Comparison of ENCODE assay signal across 32 mouse cellular contexts in genomic region chr11:6588295-6588694, GRCm38 (mm10). TPM values are rescaled to one million over a fixed set of nuclear protein-coding genes. Genes with fewer than 3 reads are reported as not detected.
DNase-seq lines count a peak whose midpoint lies in the region; ATAC-seq and TF ChIP-seq lines count a peak whose summit lies in the region.
"Had no signal": no experiment of that assay in that cellular context is flagged by ENCODE, and none has a peak within 500 bp of the region (broad histone marks: within the 10 kb centered on the region; RNA-seq: fewer than 3 reads in every experiment).

No protein-coding gene starts in this region.

- H3K27me3 ChIP-seq in cerebellum, adult 2 months (ENCODE audit: control insufficient read depth, insufficient read depth, low read length): no peaks in the 10 kb centered on the region
- H3K27me3 ChIP-seq in liver, embryonic 13.5 days: no peaks in the 10 kb centered on the region
- H3K27me3 ChIP-seq in liver, embryonic 11.5 days (replicated peaks; ENCODE audit: control insufficient read depth, insufficient read depth, low read length): no peaks in the 10 kb centered on the region
- no peaks in the 10 kb centered on the region for H3K27me3 ChIP-seq in CH12.LX (replicated peaks)
- H3K27me3 ChIP-seq: embryonic facial prominence, embryonic 15.5 days; forebrain, embryonic 15.5 days; heart, embryonic 12.5 days; lung, embryonic 15.5 days; midbrain, embryonic 15.5 days; neural tube, embryonic 12.5 days had no signal

- H3K36me3 ChIP-seq in liver, embryonic 13.5 days: peaks cover 82% of the 10 kb centered on the region
- H3K36me3 ChIP-seq in liver, embryonic 11.5 days (ENCODE audit: control insufficient read depth, insufficient read depth, low read length): peaks cover 19% of the 10 kb centered on the region
- H3K36me3 ChIP-seq in CH12.LX (replicated peaks in 1 of 2; ENCODE audit: control insufficient read depth in 1 of 2, insufficient read depth in 1 of 2, low read length in 1 of 2): peaks cover 56 to 83% of the 10 kb centered on the region in 2 experiments

- no peak for ATAC-seq in liver, embryonic 13.5 days (ENCODE audit: low read depth)
- ATAC-seq in liver, embryonic 11.5 days (replicated peaks; ENCODE audit: low FRiP score): no peak
- peak; percentile 58 for ATAC-seq in neutrophil, adult 5-6 weeks (ENCODE audit: extremely low read depth, insufficient number of reproducible peaks, low FRiP score, poor library complexity, severe bottlenecking)
- ATAC-seq: forebrain, embryonic 15.5 days; intestine, embryonic 16.5 days; midbrain, embryonic 15.5 days had no signal

- no peak overlapping the region for H3K4me3 ChIP-seq in cerebellum, adult 2 months (replicated peaks; ENCODE audit: insufficient read depth, low read depth, low read length)
- H3K4me3 ChIP-seq in liver, embryonic 13.5 days (replicated peaks): no peak overlapping the region
- no peak overlapping the region for H3K4me3 ChIP-seq in liver, embryonic 11.5 days (ENCODE audit: low read depth, low read length)
- H3K4me3 ChIP-seq in CH12.LX (replicated peaks in 1 of 3; ENCODE audit: low read depth in 2 of 3, low read length in 2 of 3, poor library complexity in 1 of 3): no peak overlapping the region
- H3K4me3 ChIP-seq: embryonic facial prominence, embryonic 15.5 days; forebrain, embryonic 15.5 days; heart, embryonic 12.5 days; lung, embryonic 15.5 days; midbrain, embryonic 15.5 days; neural tube, embryonic 12.5 days had no signal

- no peak for TF ChIP-seq POLR2A in cerebellum, adult 2 months (IDR thresholded peaks at IDR 0.05; ENCODE audit: borderline replicate concordance, insufficient read depth, low read length)
- no peak for TF ChIP-seq POLR2A in CH12.LX (IDR thresholded peaks at IDR 0.05; ENCODE audit: low read depth, low read length)

- no peak overlapping the region for H3K9ac ChIP-seq in liver, embryonic 13.5 days
- no peak overlapping the region for H3K9ac ChIP-seq in liver, embryonic 11.5 days (ENCODE audit: low read depth, low read length)
- H3K9ac ChIP-seq in CH12.LX (ENCODE audit: insufficient read depth, low read depth): no peak overlapping the region
- H3K9ac ChIP-seq: embryonic facial prominence, embryonic 15.5 days; forebrain, embryonic 15.5 days; heart, embryonic 12.5 days; lung, embryonic 15.5 days; midbrain, embryonic 15.5 days; neural tube, embryonic 12.5 days had no signal

- intact Hi-C loops in left cerebral cortex, postnatal 36 days (cut with DNase I): no loop called here

- H3K4me1 ChIP-seq in cerebellum, adult 2 months (ENCODE audit: control insufficient read depth, insufficient read depth, low read length): peaks cover 26% of the 10 kb centered on the region
- H3K4me1 ChIP-seq in liver, embryonic 13.5 days (replicated peaks): peaks cover 90% of the 10 kb centered on the region
- H3K4me1 ChIP-seq in liver, embryonic 11.5 days (replicated peaks; ENCODE audit: control insufficient read depth, insufficient read depth, low read length): peaks cover 54% of the 10 kb centered on the region
- H3K4me1 ChIP-seq in CH12.LX (ENCODE audit: control insufficient read depth in 1 of 2, insufficient read depth in 2 of 2): peaks cover 20 to 74% of the 10 kb centered on the region in 2 experiments
- H3K4me1 ChIP-seq: embryonic facial prominence, embryonic 15.5 days; forebrain, embryonic 15.5 days; lung, embryonic 15.5 days; midbrain, embryonic 15.5 days; neural tube, embryonic 12.5 days had no signal

- TF ChIP-seq RAD21 in CH12.LX (IDR thresholded peaks at IDR 0.05; ENCODE audit: low read depth, low read length): no peak

- in situ Hi-C loops in CH12.LX (cut with MboI; ENCODE audit: low pct_ligation_motif_present, low pct_unique_long_range_greater_than_20kb, low sequenced_read_pairs): no loop called here

- H3K27ac ChIP-seq in cerebellum, adult 2 months (ENCODE audit: insufficient read depth, low read length): 0 out of 2 replicates have a peak overlapping the region, but pooled peaks have one; percentile 31
- peak overlapping the region; percentile 95 for H3K27ac ChIP-seq in liver, embryonic 13.5 days
- no peak overlapping the region; the same call in none of the 2 replicates for H3K27ac ChIP-seq in liver, embryonic 11.5 days (ENCODE audit: low read depth, low read length)
- no peak overlapping the region for H3K27ac ChIP-seq in CH12.LX (ENCODE audit: insufficient read depth, low read depth)
- H3K27ac ChIP-seq: embryonic facial prominence, embryonic 15.5 days; forebrain, embryonic 15.5 days; lung, embryonic 15.5 days; midbrain, embryonic 15.5 days; neural tube, embryonic 12.5 days had no signal

- H3K79me2 ChIP-seq in CH12.LX (replicated peaks; ENCODE audit: control insufficient read depth, extremely low read depth, insufficient read depth, poor library complexity, severe bottlenecking): no peaks in the 10 kb centered on the region

- no peaks in the 10 kb centered on the region for H3K9me3 ChIP-seq in liver, embryonic 13.5 days (replicated peaks)
- H3K9me3 ChIP-seq in liver, embryonic 11.5 days (ENCODE audit: control insufficient read depth, low read length): no peaks in the 10 kb centered on the region
- no peaks in the 10 kb centered on the region for H3K9me3 ChIP-seq in CH12.LX (replicated peaks; ENCODE audit: low read length)
- H3K9me3 ChIP-seq: embryonic facial prominence, embryonic 15.5 days; forebrain, embryonic 15.5 days; heart, embryonic 12.5 days; lung, embryonic 15.5 days; midbrain, embryonic 15.5 days; neural tube, embryonic 12.5 days had no signal

- peak; percentile 24 to 39 for DNase-seq in cerebellum, adult 2 months
- no peak for DNase-seq in cerebellum, adult 9-10 months
- DNase-seq in liver, embryonic 13.5 days: no peak
- DNase-seq in liver, embryonic 11.5 days (ENCODE audit: low spot score): no peak
- DNase-seq in CH12.LX (ENCODE audit: extremely low read depth): peak; percentile 39
- DNase-seq in left cerebral cortex, postnatal 36 days (ENCODE audit: low spot score in 2 of 2): no peak
- DNase-seq: adrenal gland, adult 8-10 months; gastrocnemius, postnatal 14 days; heart, adult 18-20 months; heart, postnatal 10 days; kidney, adult 9 months; kidney, postnatal 25 days; lung, postnatal 4 days; retina, postnatal 1 day; right cerebral cortex, postnatal 25 days; thymus, adult 2 months; thymus, postnatal 4 days had no signal

- no peak overlapping the region for H3K4me2 ChIP-seq in liver, embryonic 13.5 days
- H3K4me2 ChIP-seq in liver, embryonic 11.5 days: no peak overlapping the region
- no peak overlapping the region for H3K4me2 ChIP-seq in CH12.LX (ENCODE audit: insufficient read depth, low read depth, poor library complexity, severe bottlenecking)
- H3K4me2 ChIP-seq: embryonic facial prominence, embryonic 15.5 days; forebrain, embryonic 15.5 days; heart, embryonic 12.5 days; lung, embryonic 15.5 days; midbrain, embryonic 15.5 days; neural tube, embryonic 12.5 days had no signal

- WGBS in cerebellum, adult 2 months: 41% methylated on average over 7 of the region's 7 CpGs
- 93% methylated on average over 7 of the region's 7 CpGs for WGBS in liver, embryonic 13.5 days (ENCODE audit: insufficient replicate concordance)
- WGBS in liver, embryonic 11.5 days: 87% methylated on average over 7 of the region's 7 CpGs

- dilution Hi-C loops in CH12.LX (cut with MboI; ENCODE audit: extremely low pct_ligation_motif_present, extremely low pct_unique_long_range_greater_than_20kb, low sequenced_read_pairs): no loop called here

- TF ChIP-seq CTCF in cerebellum, adult 2 months (IDR thresholded peaks at IDR 0.05; ENCODE audit: borderline replicate concordance, insufficient read depth, low read depth, low read length): no peak
- no peak for TF ChIP-seq CTCF in CH12.LX (conservative IDR thresholded peaks at IDR 0.05 in 1 of 2, IDR thresholded peaks at IDR 0.05 in 1 of 2; ENCODE audit: low read depth in 2 of 2, low read length in 2 of 2)

- TF ChIP-seq EP300 in CH12.LX (IDR thresholded peaks at IDR 0.05; ENCODE audit: low read length): no peak

TF ChIP-seq in CH12.LX, 34 proteins besides CTCF, POLR2A, EP300 and RAD21 (continues in another document):
- no peak for TF ChIP-seq POLR2AphosphoS2 (IDR thresholded peaks at IDR 0.05; ENCODE audit: low read depth, low read length)

RNA-seq across cellular contexts. Expression of gene Nacad, which starts 17.6 kb away (rescaled TPM):
- polyA plus RNA-seq in cerebellum, adult 2 months (2012; rRNA removed): 70.0 and 94.4 TPM in 2 replicates
- 5.0 and 5.7 TPM in 2 replicates for polyA plus RNA-seq in liver, embryonic 13.5 days (2015; fragmentation: Nextera tagmentation; extraction: Ambion mirVana)
- 2.9 and 3.6 TPM in 2 replicates for polyA plus RNA-seq in liver, embryonic 11.5 days (2014; fragmentation: Nextera tagmentation; extraction: Ambion mirVana)
- 0.13 TPM in 2 replicates for total RNA-seq in CH12.LX (2012; rRNA removed)
- not detected in 2 replicates for total RNA-seq in CH12.LX (2014; rRNA removed)
- 0.34 TPM in 1 of 2 replicates, not detected in the other for polyA plus RNA-seq in CH12.LX (2012; ENCODE audit: insufficient read length, low read depth)
- total RNA-seq in neutrophil, adult 5-6 weeks (2017): 0.12 TPM in 2 replicates
- total RNA-seq in left cerebral cortex, postnatal 36 days (2021): 10 to 100 TPM; 41.3 to 51.0 TPM
- total RNA-seq: megakaryocyte-erythroid progenitor cell, adult 5-6 weeks had no signal

RNA-seq across cellular contexts. Expression of gene Tbrg4, which starts 37.6 kb away (rescaled TPM):
- 83.8 and 87.0 TPM in 2 replicates for polyA plus RNA-seq in cerebellum, adult 2 months (2012; rRNA removed)
- 46.1 and 46.2 TPM in 2 replicates for polyA plus RNA-seq in liver, embryonic 13.5 days (2015; fragmentation: Nextera tagmentation; extraction: Ambion mirVana)
- polyA plus RNA-seq in liver, embryonic 11.5 days (2014; fragmentation: Nextera tagmentation; extraction: Ambion mirVana): 94.3 and 103 TPM in 2 replicates
- total RNA-seq in CH12.LX (2012; rRNA removed): 93.1 and 118 TPM in 2 replicates
- 59.3 and 69.0 TPM in 2 replicates for total RNA-seq in CH12.LX (2014; rRNA removed)
- 170 and 191 TPM in 2 replicates for polyA plus RNA-seq in CH12.LX (2012; ENCODE audit: insufficient read length, low read depth)
- total RNA-seq in neutrophil, adult 5-6 weeks (2017): 22.5 and 27.6 TPM in 2 replicates
- 10 to 100 TPM; 48.3 to 58.7 TPM for total RNA-seq in left cerebral cortex, postnatal 36 days (2021)

RNA-seq across cellular contexts. Expression of gene Ccm2, which starts 41.6 kb away (rescaled TPM):
- polyA plus RNA-seq in cerebellum, adult 2 months (2012; rRNA removed): 86.8 and 92.5 TPM in 2 replicates
- 45.8 and 46.1 TPM in 2 replicates for polyA plus RNA-seq in liver, embryonic 13.5 days (2015; fragmentation: Nextera tagmentation; extraction: Ambion mirVana)
- polyA plus RNA-seq in liver, embryonic 11.5 days (2014; fragmentation: Nextera tagmentation; extraction: Ambion mirVana): 74.5 and 82.1 TPM in 2 replicates
- total RNA-seq in CH12.LX (2012; rRNA removed) (30.4 and 31.6 TPM in 2 replicates), CH12.LX (2014; rRNA removed) (32.7 and 32.9 TPM in 2 replicates)
- 29.4 and 34.5 TPM in 2 replicates for polyA plus RNA-seq in CH12.LX (2012; ENCODE audit: insufficient read length, low read depth)
- 297 and 309 TPM in 2 replicates for total RNA-seq in neutrophil, adult 5-6 weeks (2017)
- total RNA-seq in left cerebral cortex, postnatal 36 days (2021): 10 to 100 TPM; 56.1 to 64.1 TPM

RNA-seq across cellular contexts. Expression of gene Wap, which starts 50.1 kb away (rescaled TPM):
- not detected in 2 replicates for polyA plus RNA-seq in cerebellum, adult 2 months (2012; rRNA removed)
- not detected in 2 replicates for polyA plus RNA-seq in liver, embryonic 13.5 days (2015; fragmentation: Nextera tagmentation; extraction: Ambion mirVana)
- polyA plus RNA-seq in liver, embryonic 11.5 days (2014; fragmentation: Nextera tagmentation; extraction: Ambion mirVana): not detected in 2 replicates
- total RNA-seq in CH12.LX (2012; rRNA removed) (not detected in 2 replicates), CH12.LX (2014; rRNA removed) (not detected in 2 replicates)
- not detected in 2 replicates for polyA plus RNA-seq in CH12.LX (2012; ENCODE audit: insufficient read length, low read depth)
- total RNA-seq in neutrophil, adult 5-6 weeks (2017): not detected in 2 replicates
- not detected for total RNA-seq in left cerebral cortex, postnatal 36 days (2021)
- total RNA-seq: adrenal gland, adult 8-10 months; gastrocnemius, postnatal 14 days; heart, adult 18-20 months; heart, postnatal 10 days; hindbrain, postnatal 0 days; layer of hippocampus, adult 8-10 months; left cerebral cortex, postnatal 14 days; megakaryocyte-erythroid progenitor cell, adult 5-6 weeks; MEL had no signal
- polyA plus RNA-seq: embryonic facial prominence, embryonic 15.5 days; forebrain, embryonic 15.5 days; heart, embryonic 12.5 days; hindbrain, embryonic 11.5 days; hindbrain, postnatal 0 days; intestine, embryonic 16.5 days; limb, embryonic 14.5 days; lung, embryonic 15.5 days; midbrain, embryonic 15.5 days; neural tube, embryonic 12.5 days had no signal

Comparison
In these comparisons a context has a peak if more than half of its experiments do, and no peak if none do; other contexts are left out.
1. DNase-seq: peak in cerebellum, adult 2 months (2 of 2) and CH12.LX (single experiment); none in cerebellum, adult 9-10 months (single experiment), liver, embryonic 13.5 days (single experiment), liver, embryonic 11.5 days (single experiment) and left cerebral cortex, postnatal 36 days (0 of 2).
2. H3K27ac ChIP-seq: peak in cerebellum, adult 2 months (single experiment) and liver, embryonic 13.5 days (single experiment); none in liver, embryonic 11.5 days (single experiment) and CH12.LX (single experiment).
3. RNA of gene Nacad, which starts 17.6 kb away (polyA plus RNA-seq): 70.0 to 94.4 TPM in cerebellum, adult 2 months; 5.0 to 5.7 TPM in liver, embryonic 13.5 days, 2.9 to 3.6 TPM in liver, embryonic 11.5 days and 0.34 TPM in CH12.LX; every median in the first group is over 10 times any median in the second.